Mouse (Mus musculus): Measurements from ENCODE around the gene Snx9.

GRCm38 (mm10) chr17:5909681-5910080, 68.6 kb downstream of the Snx9 start:
- TF ChIP-seq CTCF (IDR thresholded peaks at IDR 0.05; ENCODE audit: low read depth, low read length), result no peak
- TF ChIP-seq POLR2A (IDR thresholded peaks at IDR 0.05; ENCODE audit: extremely low read depth, insufficient read depth, low read length), result no peak
